Mouse (Mus musculus) olfactory bulb, adult 2 months (tissue): ENCODE measurements around the gene Ptprc.

Source experiments
- CTCF ChIP-seq: fragments of 200-500 bp; IDR thresholded peaks from 2 replicates; pipeline ENCODE4 v1.5.1; 2012; ENCODE audit warnings: low read depth, mild to moderate bottlenecking, low read length, moderate library complexity; ENCODE audit not compliant: insufficient read depth
- POLR2A ChIP-seq: fragments of 200-500 bp; IDR thresholded peaks from 2 replicates; pipeline ENCODE4 v1.6.1; 2012; ENCODE audit warnings: mild to moderate bottlenecking, low read depth, low read length, moderate library complexity; ENCODE audit not compliant: insufficient read depth

DNA sequence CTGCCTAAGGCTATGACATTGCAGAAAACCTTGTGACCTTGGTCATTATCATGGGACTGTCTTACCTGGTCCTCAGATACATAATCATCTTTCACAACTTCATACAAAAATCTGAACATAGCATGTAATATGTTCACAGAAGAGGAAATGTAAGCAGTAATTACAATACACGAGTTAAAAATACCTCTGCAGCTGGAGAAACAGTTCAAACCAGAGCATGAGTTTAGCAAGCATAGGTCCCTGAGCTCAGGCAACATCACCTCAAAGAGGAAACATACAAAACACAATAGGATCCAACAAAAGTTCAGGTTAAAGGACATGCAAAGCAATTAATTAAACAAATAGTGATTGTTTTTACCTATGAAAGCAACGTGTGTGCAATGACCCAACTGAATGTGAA is 17.8 kb downstream of the Ptprc start:
- no peak for TF ChIP-seq CTCF
- no peak for TF ChIP-seq POLR2A
